Mouse (Mus musculus) G1E (cell line): ENCODE data around the gene Tex22.

Experiments
- CTCF ChIP-seq: IDR thresholded peaks from 2 replicates; pipeline ENCODE4 v1.5.1; 2012; ENCODE audit warnings: low read depth, low read length, inconsistent platforms, mixed read lengths
- GATA1 ChIP-seq: IDR thresholded peaks from 2 replicates; pipeline ENCODE4 v1.6.1; 2012; ENCODE audit warnings: borderline replicate concordance, low read length, inconsistent platforms, mixed read lengths
- GATA2 ChIP-seq: IDR thresholded peaks from 2 replicates; pipeline ENCODE4 v1.6.1; 2012; ENCODE audit warnings: low read depth, low read length, inconsistent platforms, borderline replicate concordance

GRCm38 (mm10) chr12:113114856-113115538, 40.7 kb downstream of the Tex22 start:
- no peak for TF ChIP-seq CTCF
- no peak for TF ChIP-seq GATA1
- TF ChIP-seq GATA2 = no peak
